Mouse (Mus musculus): ENCODE data around the gene Calr4. TPM values are rescaled to one million over a fixed set of nuclear protein-coding genes. Genes with fewer than 3 reads are reported as not detected.
A peak's percentile ranks its signal among the peaks of the same experiment; 100 is the strongest.

Calr4 gene
- polyA plus RNA-seq, 1 experiment from 2014 or later = 0.19 TPM

DNA sequence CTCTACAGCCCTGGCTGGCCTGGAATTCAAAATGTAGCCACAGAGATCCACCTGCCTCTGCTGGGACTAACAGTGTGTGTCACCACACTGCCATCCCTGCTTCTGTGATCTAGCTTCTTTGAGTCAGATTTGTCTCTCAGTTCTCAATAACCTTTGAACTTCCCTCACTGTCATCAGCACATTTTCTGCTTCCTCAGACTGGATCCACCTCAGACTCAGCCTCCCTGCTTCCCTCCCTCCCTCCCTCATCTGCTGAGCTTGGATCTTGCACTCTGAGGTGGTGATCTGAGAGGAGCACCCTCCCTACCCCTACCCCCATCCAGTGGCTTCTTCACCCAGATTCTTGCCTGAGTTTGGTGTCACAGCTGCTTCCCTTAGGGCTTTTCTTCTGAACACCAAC is 23.4 kb downstream of the Calr4 start:
- H3K4me2 ChIP-seq = no peak overlapping the region
- no peaks in the 10 kb centered on the region for H3K9me3 ChIP-seq
- H3K27me3 ChIP-seq (replicated peaks) = no peaks in the 10 kb centered on the region
- no peak overlapping the region for H3K9ac ChIP-seq
- H3K27ac ChIP-seq = no peak overlapping the region
- H3K4me3 ChIP-seq (replicated peaks) = no peak overlapping the region
- H3K4me1 ChIP-seq = 0 out of 2 replicates have a peak, but pooled peaks cover 2% of the 10 kb centered on the region
- no peaks in the 10 kb centered on the region for H3K36me3 ChIP-seq
- no peak for ATAC-seq (ENCODE audit: insufficient read depth, low FRiP score, low read depth)

DNA sequence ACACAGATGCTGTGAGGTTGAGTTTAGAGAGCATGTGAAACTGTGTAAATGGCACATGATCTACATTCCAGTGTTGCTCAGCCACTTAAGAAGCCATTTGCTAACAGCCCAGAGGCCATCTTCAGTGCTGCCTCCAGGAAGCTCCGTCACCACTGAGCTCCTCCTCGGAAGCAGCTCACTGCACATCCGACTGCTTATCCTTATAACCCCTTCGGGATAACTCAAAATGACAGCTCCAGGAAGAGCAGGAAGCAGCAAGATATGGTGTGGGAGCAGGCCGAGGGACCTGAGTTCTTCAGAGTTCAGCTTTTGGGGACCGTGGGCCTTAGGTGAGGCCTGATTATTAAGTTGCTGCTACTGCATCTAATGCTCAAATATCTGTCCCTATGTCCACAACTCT is 27.8 kb downstream of the Calr4 start:
- Histone ChIP-seq H3K36me3 (no peaks in the 10 kb centered on the region), H3K9me3 (no peaks in the 10 kb centered on the region), H3K9ac (no peak overlapping the region), H3K4me1 (no peaks in the 10 kb centered on the region), H3K4me2 (no peak overlapping the region), H3K4me3 (replicated peaks) (no peak overlapping the region), H3K27ac (no peak overlapping the region), H3K27me3 (replicated peaks) (no peaks in the 10 kb centered on the region)
- WGBS = 43% methylated on average over 6 of the region's 6 CpGs
- ATAC-seq (ENCODE audit: insufficient read depth, low FRiP score, low read depth) = no peak

DNA sequence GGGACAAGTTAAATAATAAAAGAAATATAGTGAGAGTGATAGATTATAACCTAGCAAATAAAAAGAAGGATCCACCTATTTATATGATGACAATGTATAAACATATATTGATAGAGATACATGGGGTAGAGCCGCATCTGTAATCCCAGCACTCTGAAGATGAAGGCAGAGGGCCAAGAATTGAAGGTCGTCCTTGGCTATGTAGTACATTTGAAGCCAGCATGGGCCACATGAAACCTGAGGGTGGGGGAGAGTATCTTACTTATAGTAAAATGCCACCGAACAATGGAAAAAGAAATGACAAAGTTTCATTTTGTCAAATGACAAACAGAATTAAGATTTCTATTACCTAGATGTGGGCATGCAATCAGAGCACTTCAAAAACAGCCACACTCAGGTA is 31.8 kb downstream of the Calr4 start:
- Histone ChIP-seq H3K4me3 (replicated peaks) (no peak overlapping the region), H3K4me2 (no peak overlapping the region), H3K36me3 (no peaks in the 10 kb centered on the region), H3K27ac (no peak overlapping the region), H3K4me1 (no peaks in the 10 kb centered on the region), H3K27me3 (replicated peaks) (no peaks in the 10 kb centered on the region), H3K9me3 (no peaks in the 10 kb centered on the region), H3K9ac (no peak overlapping the region)
- no peak for ATAC-seq (ENCODE audit: insufficient read depth, low FRiP score, low read depth)
- WGBS = 79% methylated on average over 3 of the region's 3 CpGs

DNA sequence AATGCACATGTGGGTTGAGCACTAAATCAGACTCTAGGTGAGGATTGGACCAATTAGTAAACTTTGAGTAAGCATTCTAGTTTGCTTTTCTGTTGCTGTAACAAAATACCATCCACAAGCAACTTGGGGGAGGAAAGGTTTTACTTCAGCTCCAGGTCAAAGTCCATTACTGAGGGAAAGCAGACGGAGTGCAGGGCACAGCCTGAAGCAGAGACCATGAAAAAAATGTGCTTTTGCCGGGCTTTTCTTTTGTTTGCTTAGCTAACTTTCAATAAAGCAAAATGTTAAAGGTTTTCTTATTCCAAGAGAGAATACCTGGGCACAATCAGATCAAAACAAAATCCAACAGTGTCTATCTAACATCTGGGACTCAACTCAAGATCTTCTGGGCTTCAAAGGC is 32.5 kb downstream of the Calr4 start:
- no peaks in the 10 kb centered on the region for H3K9me3 ChIP-seq
- no peaks in the 10 kb centered on the region for H3K27me3 ChIP-seq (replicated peaks)
- no peak overlapping the region for H3K4me3 ChIP-seq (replicated peaks)
- no peaks in the 10 kb centered on the region for H3K36me3 ChIP-seq
- H3K9ac ChIP-seq = no peak overlapping the region
- no peak overlapping the region for H3K27ac ChIP-seq
- H3K4me2 ChIP-seq = no peak overlapping the region
- WGBS = 50% methylated on average over 2 of the region's 2 CpGs
- H3K4me1 ChIP-seq = no peaks in the 10 kb centered on the region
- ATAC-seq (ENCODE audit: insufficient read depth, low FRiP score, low read depth) = no peak

GRCm38 (mm10) chr4:109267452-109267851 is 33.2 kb downstream of the Calr4 start:
- Histone ChIP-seq H3K4me1 (no peaks in the 10 kb centered on the region), H3K27me3 (replicated peaks) (no peaks in the 10 kb centered on the region), H3K27ac (no peak overlapping the region), H3K9me3 (no peaks in the 10 kb centered on the region), H3K4me3 (replicated peaks) (no peak overlapping the region), H3K36me3 (no peaks in the 10 kb centered on the region), H3K4me2 (no peak overlapping the region), H3K9ac (no peak overlapping the region)
- 89% methylated on average over 3 of the region's 3 CpGs for WGBS
- ATAC-seq (ENCODE audit: insufficient read depth, low FRiP score, low read depth) = no peak

DNA sequence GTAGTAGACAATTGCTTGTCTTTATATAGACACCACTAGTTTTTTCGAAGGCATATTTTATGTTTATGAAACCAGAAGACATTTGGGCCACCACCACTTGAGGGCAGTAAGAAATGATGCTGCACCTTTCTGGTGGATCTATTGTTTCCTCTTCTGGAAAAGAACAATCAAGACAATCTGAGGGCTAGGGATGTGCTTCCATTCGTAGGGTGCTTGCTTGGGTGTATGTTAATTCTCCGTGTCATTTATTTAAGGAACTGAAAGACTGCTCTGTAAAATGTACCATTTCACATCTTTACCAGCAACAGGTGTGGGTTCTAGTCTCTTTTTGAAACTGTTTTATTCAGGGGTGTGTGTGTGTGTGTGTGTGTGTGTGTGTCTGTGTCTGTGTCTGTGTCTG is 34.6 kb downstream of the Calr4 start:
- Histone ChIP-seq H3K36me3 (no peaks in the 10 kb centered on the region), H3K27ac (no peak overlapping the region), H3K4me1 (no peaks in the 10 kb centered on the region), H3K4me2 (no peak overlapping the region), H3K9me3 (no peaks in the 10 kb centered on the region), H3K27me3 (replicated peaks) (no peaks in the 10 kb centered on the region), H3K4me3 (replicated peaks) (no peak overlapping the region), H3K9ac (no peak overlapping the region)
- no peak for ATAC-seq (ENCODE audit: insufficient read depth, low FRiP score, low read depth)
- 80% methylated on average over 3 of the region's 3 CpGs for WGBS

- Histone ChIP-seq H3K4me3 (replicated peaks) (no peak overlapping the region), H3K4me1 (no peaks in the 10 kb centered on the region), H3K36me3 (no peaks in the 10 kb centered on the region), H3K9ac (no peak overlapping the region), H3K27me3 (replicated peaks) (no peaks in the 10 kb centered on the region), H3K27ac (no peak overlapping the region), H3K4me2 (no peak overlapping the region), H3K9me3 (no peaks in the 10 kb centered on the region)
- ATAC-seq (ENCODE audit: insufficient read depth, low FRiP score, low read depth) = no peak
- 86% methylated on average over 4 of the region's 4 CpGs for WGBS
Measured at GRCm38 (mm10) chr4:109271803-109272202, 37.5 kb downstream of the Calr4 start.

GRCm38 (mm10) chr4:109273586-109274240 is 39.4 kb downstream of the Calr4 start:
- H3K27me3 ChIP-seq (replicated peaks) = no peaks in the 10 kb centered on the region
- H3K4me2 ChIP-seq = no peak overlapping the region
- no peak overlapping the region for H3K4me3 ChIP-seq (replicated peaks)
- WGBS = 91% methylated on average over 2 of the region's 2 CpGs
- no peaks in the 10 kb centered on the region for H3K4me1 ChIP-seq
- H3K27ac ChIP-seq = no peak overlapping the region
- no peaks in the 10 kb centered on the region for H3K36me3 ChIP-seq
- H3K9me3 ChIP-seq = no peaks in the 10 kb centered on the region
- ATAC-seq (ENCODE audit: insufficient read depth, low FRiP score, low read depth) = no peak
- no peak overlapping the region for H3K9ac ChIP-seq

GRCm38 (mm10) chr4:109279689-109280458 is 45.6 kb downstream of the Calr4 start, which contains the start of gene Eps15:
Gene Eps15, plus strand, starts transcription at chr4:109280268.
- H3K27me3 ChIP-seq (replicated peaks) = no peaks in the 10 kb centered on the region
- H3K27ac ChIP-seq = peak within 1 kb of the TSS; percentile 81
- WGBS = 3% methylated on average over 32 of the region's 44 CpGs
- H3K9ac ChIP-seq = peak within 1 kb of the TSS; percentile 95
- H3K36me3 ChIP-seq = no peaks in the 10 kb centered on the region
- H3K9me3 ChIP-seq = no peaks in the 10 kb centered on the region
- peak within 1 kb of the TSS; percentile 87 for H3K4me2 ChIP-seq
- ATAC-seq (ENCODE audit: insufficient read depth, low FRiP score, low read depth) = peak; percentile 97
- peak within 1 kb of the TSS; percentile 84 for H3K4me3 ChIP-seq (replicated peaks)
- peaks cover 15% of the 10 kb centered on the region for H3K4me1 ChIP-seq

GRCm38 (mm10) chr4:109280459-109281160 is 46.3 kb downstream of the Calr4 start:
- H3K4me3 ChIP-seq (replicated peaks) = peak overlapping the region; percentile 84
- under 1% methylated on average over 78 of the region's 85 CpGs for WGBS
- peak overlapping the region; percentile 95 for H3K9ac ChIP-seq
- H3K27me3 ChIP-seq (replicated peaks) = no peaks in the 10 kb centered on the region
- peak overlapping the region; percentile 81 for H3K27ac ChIP-seq
- peak overlapping the region; percentile 87 for H3K4me2 ChIP-seq
- H3K9me3 ChIP-seq = no peaks in the 10 kb centered on the region
- peak; percentile 78 for ATAC-seq (ENCODE audit: insufficient read depth, low FRiP score, low read depth)
- 0 out of 2 replicates have a peak, but pooled peaks cover 3% of the 10 kb centered on the region for H3K36me3 ChIP-seq
- H3K4me1 ChIP-seq = peaks cover 15% of the 10 kb centered on the region

DNA sequence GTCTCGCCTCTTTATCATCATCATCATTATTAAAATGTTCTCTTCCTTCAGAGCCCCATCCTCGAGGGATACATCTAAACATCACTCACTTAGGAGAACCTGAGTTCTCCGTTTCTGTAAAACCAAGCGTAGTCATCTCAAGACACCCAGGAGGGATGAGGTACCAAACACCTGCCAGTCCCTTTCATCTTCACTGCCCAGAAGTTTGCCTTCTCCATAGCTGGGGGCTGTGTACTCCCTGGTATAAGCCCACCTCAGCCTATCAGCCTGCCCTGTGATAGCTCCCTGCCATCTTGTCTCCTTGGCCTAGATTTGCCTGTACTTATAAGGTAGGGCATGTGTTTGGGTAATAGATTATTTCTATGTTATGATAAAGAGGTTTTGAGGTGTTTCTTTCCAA is 46.9 kb downstream of the Calr4 start:
- WGBS = 11% methylated on average over 4 of the region's 4 CpGs
- Histone ChIP-seq H3K9me3 (no peaks in the 10 kb centered on the region), H3K9ac (peak overlapping the region; percentile 95; the same call in 1 of the 2 replicates), H3K27me3 (replicated peaks) (no peaks in the 10 kb centered on the region), H3K36me3 (0 out of 2 replicates have a peak, but pooled peaks cover 3% of the 10 kb centered on the region), H3K4me3 (replicated peaks) (peak overlapping the region; percentile 84), H3K4me1 (peaks cover 15% of the 10 kb centered on the region), H3K27ac (no peak overlapping the region), H3K4me2 (peak overlapping the region; percentile 87)
- ATAC-seq (ENCODE audit: insufficient read depth, low FRiP score, low read depth) = no peak

DNA sequence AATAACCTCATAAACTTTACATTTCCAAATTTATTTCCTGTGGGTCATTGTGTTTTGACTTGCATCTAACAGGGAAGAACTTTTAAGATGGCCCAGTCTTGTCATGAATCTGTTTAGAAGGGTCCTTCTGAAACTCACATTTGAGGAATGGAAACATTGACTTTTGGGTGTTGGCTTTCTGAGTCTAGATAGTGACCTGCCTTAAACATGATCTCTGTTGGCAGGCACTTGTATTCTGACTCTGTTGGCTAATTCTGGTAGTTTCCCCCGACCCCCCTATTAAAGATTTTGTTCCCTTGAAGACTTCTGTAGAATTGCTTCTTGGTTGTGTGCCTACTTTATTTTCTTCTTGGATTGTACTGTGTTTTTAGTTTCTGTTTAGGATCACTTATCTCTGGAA is 47.7 kb downstream of the Calr4 start:
- no peaks in the 10 kb centered on the region for H3K9me3 ChIP-seq
- 76% methylated on average over 1 of the region's 1 CpGs for WGBS
- peak overlapping the region; percentile 87; the same call in 1 of the 2 replicates for H3K4me2 ChIP-seq
- H3K27me3 ChIP-seq (replicated peaks) = no peaks in the 10 kb centered on the region
- no peak overlapping the region for H3K27ac ChIP-seq
- H3K9ac ChIP-seq = no peak overlapping the region
- no peak for ATAC-seq (ENCODE audit: insufficient read depth, low FRiP score, low read depth)
- H3K36me3 ChIP-seq = 0 out of 2 replicates have a peak, but pooled peaks cover 3% of the 10 kb centered on the region
- peaks cover 15% of the 10 kb centered on the region for H3K4me1 ChIP-seq
- 0 out of 2 replicates have a peak overlapping the region, but pooled peaks have one; percentile 6 for H3K4me3 ChIP-seq (replicated peaks)

Measured in stomach, embryonic 15.5 days (tissue).